Mouse (Mus musculus) c-Kit-positive CD71-negative TER-119-negative erythroid progenitor cells, embryonic 14.5 days (primary cell): ENCODE data around the gene Kcnk13.

ENCODE experiments used
- DNase-seq: peaks from one replicate; pipeline ENCODE4 v3.0.0-alpha.2; 2013; ENCODE audit warnings: low read depth

Kcnk13 gene

GRCm38 (mm10) chr12:99964301-99965202 lies at the start of gene Kcnk13:
Gene Kcnk13, plus strand, starts transcription at chr12:99964499.
- DNase-seq: peak; percentile 70

GRCm38 (mm10) chr12:99917800-99918427 lies 46.4 kb upstream of the Kcnk13 start:
- no peak for DNase-seq

GRCm38 (mm10) chr12:99919636-99920035 lies 44.7 kb upstream of the Kcnk13 start:
- DNase-seq: no peak

GRCm38 (mm10) chr12:99921045-99921444 lies 43.3 kb upstream of the Kcnk13 start:
- DNase-seq: no peak

- DNase-seq: no peak
These were observed 41.1 kb upstream of the Kcnk13 start for GRCm38 (mm10) chr12:99923131-99923606.

GRCm38 (mm10) chr12:99923703-99924102 lies 40.6 kb upstream of the Kcnk13 start:
- DNase-seq: no peak

GRCm38 (mm10) chr12:99928311-99928710 lies 36.0 kb upstream of the Kcnk13 start:
- no peak for DNase-seq

GRCm38 (mm10) chr12:99929160-99929559 lies 35.1 kb upstream of the Kcnk13 start:
- DNase-seq: no peak

GRCm38 (mm10) chr12:99932245-99932644 lies 32.1 kb upstream of the Kcnk13 start:
- DNase-seq: no peak

- DNase-seq: no peak
These were observed 30.7 kb upstream of the Kcnk13 start for GRCm38 (mm10) chr12:99933630-99934029.

GRCm38 (mm10) chr12:99935403-99935802 lies 28.9 kb upstream of the Kcnk13 start:
- no peak for DNase-seq

- DNase-seq: no peak
These were observed 25.8 kb upstream of the Kcnk13 start for GRCm38 (mm10) chr12:99938476-99938875.

- no peak for DNase-seq
These were observed 25.1 kb upstream of the Kcnk13 start for GRCm38 (mm10) chr12:99939179-99939578.

- DNase-seq: no peak
These were observed 23.6 kb upstream of the Kcnk13 start for GRCm38 (mm10) chr12:99940704-99941103.

- no peak for DNase-seq
These were observed 21.9 kb upstream of the Kcnk13 start for GRCm38 (mm10) chr12:99942441-99942840.

- no peak for DNase-seq
These were observed 11.4 kb upstream of the Kcnk13 start for GRCm38 (mm10) chr12:99952928-99953327.

GRCm38 (mm10) chr12:99956411-99956810 lies 7.9 kb upstream of the Kcnk13 start:
- no peak for DNase-seq

GRCm38 (mm10) chr12:99958068-99959060 lies 5.9 kb upstream of the Kcnk13 start:
- DNase-seq: no peak

- no peak for DNase-seq
These were observed 5.0 kb upstream of the Kcnk13 start for GRCm38 (mm10) chr12:99959291-99959690.

- DNase-seq: no peak
These were observed 4.4 kb upstream of the Kcnk13 start for GRCm38 (mm10) chr12:99959930-99960329.

GRCm38 (mm10) chr12:99960675-99961074 lies 3.6 kb upstream of the Kcnk13 start:
- no peak for DNase-seq
